Mouse (Mus musculus) bone marrow macrophage, adult 2 months (primary cell): ENCODE results near the gene Gm5129.
"Not testable (repeated sequence)": the region's sequence is repeated elsewhere in the genome, so short reads cannot be mapped to it uniquely, and the experiment has no call there.

Experiments
- CTCF ChIP-seq: IDR thresholded peaks from 2 replicates; pipeline ENCODE4 v1.5.1; 2012; ENCODE audit warnings: low read depth, mild to moderate bottlenecking, low read length, moderate library complexity
- POLR2A ChIP-seq: IDR thresholded peaks from 2 replicates; pipeline ENCODE4 v1.6.1; 2012; ENCODE audit warnings: mild to moderate bottlenecking, low read depth, low read length, borderline replicate concordance

- TF ChIP-seq CTCF, POLR2A: not testable (repeated sequence)
Measured at GRCm38 (mm10) chr5:29784906-29785305, 49.2 kb upstream of the Gm5129 start.
